Mouse (Mus musculus): ENCODE measurements around the gene Epb41. TPM values are rescaled to one million over a fixed set of nuclear protein-coding genes. Genes with fewer than 3 reads are reported as not detected.

Gene Epb41
- polyA plus RNA-seq, 1 experiment from 2014 or later = 139 TPM

- Histone ChIP-seq H3K9ac (replicated peaks; ENCODE audit: low read length) (no peak overlapping the region), H3K36me3 (replicated peaks; ENCODE audit: control insufficient read depth, insufficient read depth, low read depth, low read length) (no peaks in the 10 kb centered on the region), H3K4me3 (ENCODE audit: low read depth, low read length) (no peak overlapping the region), H3K4me2 (ENCODE audit: low read depth, low read length) (no peak overlapping the region), H3K27ac (replicated peaks; ENCODE audit: low read depth, low read length) (no peak overlapping the region), H3K27me3 (ENCODE audit: control insufficient read depth, insufficient read depth, low read length) (no peaks in the 10 kb centered on the region), H3K9me3 (replicated peaks; ENCODE audit: control insufficient read depth, low read length) (no peaks in the 10 kb centered on the region), H3K4me1 (ENCODE audit: control insufficient read depth, insufficient read depth, low read length) (no peaks in the 10 kb centered on the region; the same call in 1 of the 2 replicates)
- ATAC-seq (replicated peaks; ENCODE audit: insufficient number of reproducible peaks, low FRiP score, low TSS enrichment, low read depth) (no peak), DNase-seq (ENCODE audit: low spot score) (no peak)
- 75% methylated on average over 3 of the region's 3 CpGs for WGBS
These were observed 3.0 kb downstream of the Epb41 start for GRCm38 (mm10) chr4:132072156-132072555.

GRCm38 (mm10) chr4:132071674-132072073, 3.4 kb downstream of the Epb41 start:
- H3K4me3 ChIP-seq (ENCODE audit: low read depth, low read length) = no peak overlapping the region
- no peak overlapping the region for H3K4me2 ChIP-seq (ENCODE audit: low read depth, low read length)
- DNase-seq (ENCODE audit: low spot score) (no peak), ATAC-seq (replicated peaks; ENCODE audit: insufficient number of reproducible peaks, low FRiP score, low TSS enrichment, low read depth) (no peak)
- H3K27ac ChIP-seq (replicated peaks; ENCODE audit: low read depth, low read length) = no peak overlapping the region
- H3K9ac ChIP-seq (replicated peaks; ENCODE audit: low read length) = no peak overlapping the region
- H3K27me3 ChIP-seq (ENCODE audit: control insufficient read depth, insufficient read depth, low read length) = no peaks in the 10 kb centered on the region
- H3K4me1 ChIP-seq (ENCODE audit: control insufficient read depth, insufficient read depth, low read length) = no peaks in the 10 kb centered on the region; the same call in 1 of the 2 replicates
- 89% methylated on average over 2 of the region's 2 CpGs for WGBS
- H3K9me3 ChIP-seq (replicated peaks; ENCODE audit: control insufficient read depth, low read length) = no peaks in the 10 kb centered on the region
- H3K36me3 ChIP-seq (replicated peaks; ENCODE audit: control insufficient read depth, insufficient read depth, low read depth, low read length) = no peaks in the 10 kb centered on the region

- ATAC-seq (replicated peaks; ENCODE audit: insufficient number of reproducible peaks, low FRiP score, low TSS enrichment, low read depth) = no peak
- 61% methylated on average over 2 of the region's 2 CpGs for WGBS
These were observed 7.2 kb downstream of the Epb41 start for GRCm38 (mm10) chr4:132067938-132068235.

GRCm38 (mm10) chr4:132067112-132067937, 7.8 kb downstream of the Epb41 start:
- no peak overlapping the region for H3K4me2 ChIP-seq (ENCODE audit: low read depth, low read length)
- ATAC-seq (replicated peaks; ENCODE audit: insufficient number of reproducible peaks, low FRiP score, low TSS enrichment, low read depth) = no peak
- H3K9ac ChIP-seq (replicated peaks; ENCODE audit: low read length) = peak overlapping the region; percentile 18; the same call in 1 of the 2 replicates
- H3K9me3 ChIP-seq (replicated peaks; ENCODE audit: control insufficient read depth, low read length) = no peaks in the 10 kb centered on the region
- no peak overlapping the region for H3K27ac ChIP-seq (replicated peaks; ENCODE audit: low read depth, low read length)
- DNase-seq (ENCODE audit: low spot score) = no peak
- WGBS = 86% methylated on average over 14 of the region's 14 CpGs
- no peaks in the 10 kb centered on the region; the same call in 1 of the 2 replicates for H3K4me1 ChIP-seq (ENCODE audit: control insufficient read depth, insufficient read depth, low read length)
- H3K4me3 ChIP-seq (ENCODE audit: low read depth, low read length) = no peak overlapping the region
- H3K36me3 ChIP-seq (replicated peaks; ENCODE audit: control insufficient read depth, insufficient read depth, low read depth, low read length) = no peaks in the 10 kb centered on the region
- no peaks in the 10 kb centered on the region for H3K27me3 ChIP-seq (ENCODE audit: control insufficient read depth, insufficient read depth, low read length)

More at GRCm38 (mm10) chr4:132067938-132068235, 7.2 kb downstream of the Epb41 start:
- H3K4me3 ChIP-seq (ENCODE audit: low read depth, low read length) = no peak overlapping the region
- no peak overlapping the region for H3K4me2 ChIP-seq (ENCODE audit: low read depth, low read length)
- no peaks in the 10 kb centered on the region; the same call in 1 of the 2 replicates for H3K4me1 ChIP-seq (ENCODE audit: control insufficient read depth, insufficient read depth, low read length)
- no peaks in the 10 kb centered on the region for H3K9me3 ChIP-seq (replicated peaks; ENCODE audit: control insufficient read depth, low read length)
- no peaks in the 10 kb centered on the region for H3K36me3 ChIP-seq (replicated peaks; ENCODE audit: control insufficient read depth, insufficient read depth, low read depth, low read length)
- H3K27ac ChIP-seq (replicated peaks; ENCODE audit: low read depth, low read length) = no peak overlapping the region
- no peaks in the 10 kb centered on the region for H3K27me3 ChIP-seq (ENCODE audit: control insufficient read depth, insufficient read depth, low read length)
- no peak for DNase-seq (ENCODE audit: low spot score)
- H3K9ac ChIP-seq (replicated peaks; ENCODE audit: low read length) = peak overlapping the region; percentile 18; the same call in 1 of the 2 replicates

- no peaks in the 10 kb centered on the region for H3K9me3 ChIP-seq (replicated peaks; ENCODE audit: control insufficient read depth, low read length)
- H3K4me3 ChIP-seq (ENCODE audit: low read depth, low read length) = no peak overlapping the region
- no peak overlapping the region for H3K27ac ChIP-seq (replicated peaks; ENCODE audit: low read depth, low read length)
- no peak for ATAC-seq (replicated peaks; ENCODE audit: insufficient number of reproducible peaks, low FRiP score, low TSS enrichment, low read depth)
- no peak for DNase-seq (ENCODE audit: low spot score)
- H3K9ac ChIP-seq (replicated peaks; ENCODE audit: low read length) = no peak overlapping the region
- no peaks in the 10 kb centered on the region for H3K36me3 ChIP-seq (replicated peaks; ENCODE audit: control insufficient read depth, insufficient read depth, low read depth, low read length)
- no peak overlapping the region for H3K4me2 ChIP-seq (ENCODE audit: low read depth, low read length)
- H3K27me3 ChIP-seq (ENCODE audit: control insufficient read depth, insufficient read depth, low read length) = no peaks in the 10 kb centered on the region
- no peaks in the 10 kb centered on the region; the same call in 1 of the 2 replicates for H3K4me1 ChIP-seq (ENCODE audit: control insufficient read depth, insufficient read depth, low read length)
- WGBS = 52% methylated on average over 10 of the region's 10 CpGs
These were observed 8.9 kb downstream of the Epb41 start for GRCm38 (mm10) chr4:132066101-132066773.

- no peaks in the 10 kb centered on the region for H3K27me3 ChIP-seq (ENCODE audit: control insufficient read depth, insufficient read depth, low read length)
- no peak overlapping the region for H3K9ac ChIP-seq (replicated peaks; ENCODE audit: low read length)
- H3K4me3 ChIP-seq (ENCODE audit: low read depth, low read length) = no peak overlapping the region
- no peaks in the 10 kb centered on the region; the same call in 1 of the 2 replicates for H3K4me1 ChIP-seq (ENCODE audit: control insufficient read depth, insufficient read depth, low read length)
- H3K36me3 ChIP-seq (replicated peaks; ENCODE audit: control insufficient read depth, insufficient read depth, low read depth, low read length) = no peaks in the 10 kb centered on the region
- no peaks in the 10 kb centered on the region for H3K9me3 ChIP-seq (replicated peaks; ENCODE audit: control insufficient read depth, low read length)
- WGBS = 73% methylated on average over 3 of the region's 3 CpGs
- H3K27ac ChIP-seq (replicated peaks; ENCODE audit: low read depth, low read length) = no peak overlapping the region
- no peak for ATAC-seq (replicated peaks; ENCODE audit: insufficient number of reproducible peaks, low FRiP score, low TSS enrichment, low read depth)
- DNase-seq (ENCODE audit: low spot score) = no peak
- no peak overlapping the region for H3K4me2 ChIP-seq (ENCODE audit: low read depth, low read length)
These were observed 9.5 kb downstream of the Epb41 start for GRCm38 (mm10) chr4:132065578-132065977.

GRCm38 (mm10) chr4:132064550-132064949, 10.6 kb downstream of the Epb41 start:
- no peak overlapping the region for H3K27ac ChIP-seq (replicated peaks; ENCODE audit: low read depth, low read length)
- no peak overlapping the region for H3K4me3 ChIP-seq (ENCODE audit: low read depth, low read length)
- H3K9me3 ChIP-seq (replicated peaks; ENCODE audit: control insufficient read depth, low read length) = no peaks in the 10 kb centered on the region
- 83% methylated on average over 5 of the region's 5 CpGs for WGBS
- DNase-seq (ENCODE audit: low spot score) = no peak
- no peaks in the 10 kb centered on the region for H3K27me3 ChIP-seq (ENCODE audit: control insufficient read depth, insufficient read depth, low read length)
- no peaks in the 10 kb centered on the region for H3K36me3 ChIP-seq (replicated peaks; ENCODE audit: control insufficient read depth, insufficient read depth, low read depth, low read length)
- no peak for ATAC-seq (replicated peaks; ENCODE audit: insufficient number of reproducible peaks, low FRiP score, low TSS enrichment, low read depth)
- H3K9ac ChIP-seq (replicated peaks; ENCODE audit: low read length) = no peak overlapping the region
- H3K4me2 ChIP-seq (ENCODE audit: low read depth, low read length) = no peak overlapping the region
- H3K4me1 ChIP-seq (ENCODE audit: control insufficient read depth, insufficient read depth, low read length) = no peaks in the 10 kb centered on the region; the same call in 1 of the 2 replicates
